Mouse (Mus musculus): ENCODE results near the gene Slc2a9. TPM values are rescaled to one million over a fixed set of nuclear protein-coding genes. Genes with fewer than 3 reads are reported as not detected.

Gene Slc2a9
- polyA plus RNA-seq, 1 experiment from 2014 or later: 0.93 TPM

- Histone ChIP-seq H3K36me3 (ENCODE audit: control insufficient read depth, insufficient read depth, low read length) (no peaks in the 10 kb centered on the region), H3K4me2 (replicated peaks; ENCODE audit: low read depth, low read length) (no peak overlapping the region), H3K4me1 (ENCODE audit: control insufficient read depth, insufficient read depth, low read length) (no peaks in the 10 kb centered on the region), H3K9ac (replicated peaks; ENCODE audit: low read depth, low read length) (no peak overlapping the region), H3K27ac (ENCODE audit: low read length) (no peak overlapping the region), H3K9me3 (ENCODE audit: control insufficient read depth, low read depth, low read length) (no peaks in the 10 kb centered on the region), H3K4me3 (ENCODE audit: low read depth, low read length) (no peak overlapping the region), H3K27me3 (ENCODE audit: control insufficient read depth, insufficient read depth, low read length) (no peaks in the 10 kb centered on the region)
- WGBS: 14% methylated on average over 2 of the region's 2 CpGs
- no peak for ATAC-seq (ENCODE audit: insufficient number of reproducible peaks, insufficient read depth, low FRiP score, low read depth)
Measured at GRCm38 (mm10) chr5:38512991-38513390, 10.0 kb upstream of the Slc2a9 start.

DNA sequence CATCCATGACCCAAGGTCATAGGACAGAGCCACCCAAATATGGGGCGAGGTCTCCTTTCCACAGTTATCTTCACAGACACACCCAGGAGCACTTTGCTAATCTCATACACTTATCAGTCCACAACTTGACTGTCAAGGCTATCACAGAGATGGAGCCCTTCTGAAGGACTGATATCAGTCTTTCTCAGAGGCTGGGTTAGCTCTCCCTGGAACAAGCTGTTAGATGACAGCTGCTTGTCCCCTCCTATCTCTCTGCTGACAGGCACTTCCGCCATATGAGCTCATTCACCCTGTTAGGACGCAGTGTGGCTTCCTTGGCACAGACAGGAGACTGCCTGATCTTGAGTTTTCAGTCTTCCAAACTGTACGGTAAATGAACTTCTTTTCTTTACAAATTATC lies 6.6 kb upstream of the Slc2a9 start:
- H3K27ac ChIP-seq (ENCODE audit: low read length): no peak overlapping the region
- no peaks in the 10 kb centered on the region for H3K9me3 ChIP-seq (ENCODE audit: control insufficient read depth, low read depth, low read length)
- peak; percentile 58; the same call in 1 of the 2 replicates for ATAC-seq (ENCODE audit: insufficient number of reproducible peaks, insufficient read depth, low FRiP score, low read depth)
- no peaks in the 10 kb centered on the region for H3K27me3 ChIP-seq (ENCODE audit: control insufficient read depth, insufficient read depth, low read length)
- no peaks in the 10 kb centered on the region for H3K4me1 ChIP-seq (ENCODE audit: control insufficient read depth, insufficient read depth, low read length)
- no peaks in the 10 kb centered on the region for H3K36me3 ChIP-seq (ENCODE audit: control insufficient read depth, insufficient read depth, low read length)
- H3K4me3 ChIP-seq (ENCODE audit: low read depth, low read length): no peak overlapping the region
- no peak overlapping the region for H3K4me2 ChIP-seq (replicated peaks; ENCODE audit: low read depth, low read length)
- H3K9ac ChIP-seq (replicated peaks; ENCODE audit: low read depth, low read length): no peak overlapping the region
- WGBS: 84% methylated on average over 4 of the region's 4 CpGs

- Histone ChIP-seq H3K4me1 (ENCODE audit: control insufficient read depth, insufficient read depth, low read length) (no peaks in the 10 kb centered on the region), H3K9ac (replicated peaks; ENCODE audit: low read depth, low read length) (no peak overlapping the region), H3K4me2 (replicated peaks; ENCODE audit: low read depth, low read length) (no peak overlapping the region), H3K27me3 (ENCODE audit: control insufficient read depth, insufficient read depth, low read length) (no peaks in the 10 kb centered on the region), H3K27ac (ENCODE audit: low read length) (no peak overlapping the region), H3K4me3 (ENCODE audit: low read depth, low read length) (no peak overlapping the region), H3K9me3 (ENCODE audit: control insufficient read depth, low read depth, low read length) (no peaks in the 10 kb centered on the region), H3K36me3 (ENCODE audit: control insufficient read depth, insufficient read depth, low read length) (no peaks in the 10 kb centered on the region)
- WGBS: 69% methylated on average over 3 of the region's 3 CpGs
- no peak for ATAC-seq (ENCODE audit: insufficient number of reproducible peaks, insufficient read depth, low FRiP score, low read depth)
Measured at GRCm38 (mm10) chr5:38505435-38505765, 2.5 kb upstream of the Slc2a9 start.

GRCm38 (mm10) chr5:38504747-38505434 lies 1.9 kb upstream of the Slc2a9 start:
- no peak for ATAC-seq (ENCODE audit: insufficient number of reproducible peaks, insufficient read depth, low FRiP score, low read depth)
- 61% methylated on average over 6 of the region's 6 CpGs for WGBS
- H3K4me2 ChIP-seq (replicated peaks; ENCODE audit: low read depth, low read length): no peak overlapping the region
- H3K4me1 ChIP-seq (ENCODE audit: control insufficient read depth, insufficient read depth, low read length): no peaks in the 10 kb centered on the region
- no peaks in the 10 kb centered on the region for H3K9me3 ChIP-seq (ENCODE audit: control insufficient read depth, low read depth, low read length)
- no peaks in the 10 kb centered on the region for H3K36me3 ChIP-seq (ENCODE audit: control insufficient read depth, insufficient read depth, low read length)
- H3K4me3 ChIP-seq (ENCODE audit: low read depth, low read length): no peak overlapping the region
- no peak overlapping the region for H3K27ac ChIP-seq (ENCODE audit: low read length)
- H3K27me3 ChIP-seq (ENCODE audit: control insufficient read depth, insufficient read depth, low read length): no peaks in the 10 kb centered on the region
- no peak overlapping the region for H3K9ac ChIP-seq (replicated peaks; ENCODE audit: low read depth, low read length)

DNA sequence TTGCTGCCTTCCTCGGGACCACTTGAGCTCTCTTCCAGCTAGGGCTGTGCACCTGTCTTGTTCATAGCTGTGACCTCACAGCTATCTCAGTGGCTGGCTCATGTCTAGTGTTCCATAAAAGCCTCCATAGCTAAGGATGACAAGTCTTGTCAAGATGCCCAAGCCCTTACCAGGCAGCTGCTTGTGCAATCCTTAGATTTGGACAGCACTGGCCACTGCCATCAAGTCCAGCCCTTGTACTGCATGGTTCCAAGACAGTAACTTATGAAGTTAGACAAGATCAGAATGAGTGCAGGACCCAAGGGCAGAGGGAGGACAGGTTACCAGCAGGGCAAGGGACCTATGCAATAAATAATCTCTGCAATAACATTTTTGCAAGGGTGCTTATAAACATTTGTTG lies 1.2 kb upstream of the Slc2a9 start:
- WGBS: 89% methylated on average over 1 of the region's 1 CpGs
- H3K36me3 ChIP-seq (ENCODE audit: control insufficient read depth, insufficient read depth, low read length): no peaks in the 10 kb centered on the region
- ATAC-seq (ENCODE audit: insufficient number of reproducible peaks, insufficient read depth, low FRiP score, low read depth): no peak

GRCm38 (mm10) chr5:38500043-38500442 lies 2.9 kb downstream of the Slc2a9 start:
- Histone ChIP-seq H3K9me3 (ENCODE audit: control insufficient read depth, low read depth, low read length) (no peaks in the 10 kb centered on the region), H3K27ac (ENCODE audit: low read length) (no peak overlapping the region), H3K9ac (replicated peaks; ENCODE audit: low read depth, low read length) (no peak overlapping the region), H3K4me1 (ENCODE audit: control insufficient read depth, insufficient read depth, low read length) (no peaks in the 10 kb centered on the region), H3K4me2 (replicated peaks; ENCODE audit: low read depth, low read length) (no peak overlapping the region), H3K27me3 (ENCODE audit: control insufficient read depth, insufficient read depth, low read length) (no peaks in the 10 kb centered on the region), H3K4me3 (ENCODE audit: low read depth, low read length) (no peak overlapping the region), H3K36me3 (ENCODE audit: control insufficient read depth, insufficient read depth, low read length) (no peaks in the 10 kb centered on the region)
- WGBS: 87% methylated on average over 8 of the region's 8 CpGs
- ATAC-seq (ENCODE audit: insufficient number of reproducible peaks, insufficient read depth, low FRiP score, low read depth): no peak

More for the DNA sequence above, 1.2 kb upstream of the Slc2a9 start:
- H3K27me3 ChIP-seq (ENCODE audit: control insufficient read depth, insufficient read depth, low read length): no peaks in the 10 kb centered on the region
- H3K4me3 ChIP-seq (ENCODE audit: low read depth, low read length): no peak overlapping the region
- no peak overlapping the region for H3K4me2 ChIP-seq (replicated peaks; ENCODE audit: low read depth, low read length)
- no peaks in the 10 kb centered on the region for H3K9me3 ChIP-seq (ENCODE audit: control insufficient read depth, low read depth, low read length)
- no peak overlapping the region for H3K27ac ChIP-seq (ENCODE audit: low read length)
- no peaks in the 10 kb centered on the region for H3K4me1 ChIP-seq (ENCODE audit: control insufficient read depth, insufficient read depth, low read length)
- no peak overlapping the region for H3K9ac ChIP-seq (replicated peaks; ENCODE audit: low read depth, low read length)

DNA sequence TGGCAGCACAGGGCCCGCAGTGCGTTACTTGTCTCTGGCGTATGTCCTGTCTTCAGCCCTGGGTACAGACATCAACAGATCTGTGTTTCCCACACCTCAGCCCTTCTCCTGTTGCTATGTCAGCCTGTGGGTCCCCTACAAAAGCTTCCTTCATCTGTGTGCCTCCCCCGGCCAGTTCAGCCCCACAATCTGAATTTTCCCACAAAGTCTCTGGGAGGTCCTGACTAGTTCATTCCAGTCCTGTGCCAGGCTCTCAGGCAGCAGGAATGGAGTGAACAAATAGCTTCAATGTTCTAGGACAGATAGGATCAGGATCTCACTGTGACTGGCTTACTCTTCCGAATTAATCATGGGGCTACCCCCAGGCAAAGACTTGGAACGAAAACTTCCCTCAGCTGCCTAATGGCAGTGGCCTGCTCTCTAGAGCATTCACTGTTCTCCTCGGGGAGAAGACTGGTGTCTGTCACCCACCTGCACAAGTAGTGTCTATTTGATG lies 3.6 kb downstream of the Slc2a9 start:
- H3K4me2 ChIP-seq (replicated peaks; ENCODE audit: low read depth, low read length): no peak overlapping the region
- no peaks in the 10 kb centered on the region for H3K27me3 ChIP-seq (ENCODE audit: control insufficient read depth, insufficient read depth, low read length)
- no peaks in the 10 kb centered on the region for H3K4me1 ChIP-seq (ENCODE audit: control insufficient read depth, insufficient read depth, low read length)
- ATAC-seq (ENCODE audit: insufficient number of reproducible peaks, insufficient read depth, low FRiP score, low read depth): peak; percentile 34; the same call in 1 of the 2 replicates
- H3K36me3 ChIP-seq (ENCODE audit: control insufficient read depth, insufficient read depth, low read length): no peaks in the 10 kb centered on the region
- H3K4me3 ChIP-seq (ENCODE audit: low read depth, low read length): no peak overlapping the region
- no peaks in the 10 kb centered on the region for H3K9me3 ChIP-seq (ENCODE audit: control insufficient read depth, low read depth, low read length)
- no peak overlapping the region for H3K9ac ChIP-seq (replicated peaks; ENCODE audit: low read depth, low read length)
- H3K27ac ChIP-seq (ENCODE audit: low read length): no peak overlapping the region
- WGBS: 83% methylated on average over 7 of the region's 7 CpGs

- Histone ChIP-seq H3K4me2 (replicated peaks; ENCODE audit: low read depth, low read length) (no peak overlapping the region), H3K9ac (replicated peaks; ENCODE audit: low read depth, low read length) (no peak overlapping the region), H3K4me3 (ENCODE audit: low read depth, low read length) (no peak overlapping the region), H3K27ac (ENCODE audit: low read length) (no peak overlapping the region), H3K4me1 (ENCODE audit: control insufficient read depth, insufficient read depth, low read length) (no peaks in the 10 kb centered on the region), H3K27me3 (ENCODE audit: control insufficient read depth, insufficient read depth, low read length) (no peaks in the 10 kb centered on the region), H3K36me3 (ENCODE audit: control insufficient read depth, insufficient read depth, low read length) (no peaks in the 10 kb centered on the region), H3K9me3 (ENCODE audit: control insufficient read depth, low read depth, low read length) (no peaks in the 10 kb centered on the region)
- 70% methylated on average over 5 of the region's 5 CpGs for WGBS
- ATAC-seq (ENCODE audit: insufficient number of reproducible peaks, insufficient read depth, low FRiP score, low read depth): no peak
Measured at GRCm38 (mm10) chr5:38498479-38498878, 4.5 kb downstream of the Slc2a9 start.

- ATAC-seq (ENCODE audit: insufficient number of reproducible peaks, insufficient read depth, low FRiP score, low read depth): no peak
- no peaks in the 10 kb centered on the region for H3K36me3 ChIP-seq (ENCODE audit: control insufficient read depth, insufficient read depth, low read length)
- no peaks in the 10 kb centered on the region for H3K9me3 ChIP-seq (ENCODE audit: control insufficient read depth, low read depth, low read length)
- no peak overlapping the region for H3K4me2 ChIP-seq (replicated peaks; ENCODE audit: low read depth, low read length)
- H3K9ac ChIP-seq (replicated peaks; ENCODE audit: low read depth, low read length): no peak overlapping the region
- no peak overlapping the region for H3K27ac ChIP-seq (ENCODE audit: low read length)
- H3K4me1 ChIP-seq (ENCODE audit: control insufficient read depth, insufficient read depth, low read length): no peaks in the 10 kb centered on the region
- WGBS: 67% methylated on average over 8 of the region's 8 CpGs
- no peaks in the 10 kb centered on the region for H3K27me3 ChIP-seq (ENCODE audit: control insufficient read depth, insufficient read depth, low read length)
- H3K4me3 ChIP-seq (ENCODE audit: low read depth, low read length): no peak overlapping the region
Measured at GRCm38 (mm10) chr5:38496491-38497057, 6.4 kb downstream of the Slc2a9 start.

Data from stomach, embryonic 14.5 days (tissue).